Mouse (Mus musculus) cerebellum, adult 2 months (tissue): ENCODE measurements at regions not wholly inside any gene's neighbourhood (a gene's known extent, or its start where the extent isn't known, plus 50 kb on each side); places are given as distances from the start of the nearest gene placed in this dataset.

ENCODE experiments used
- DNase-seq, 2 experiments: peaks; one replicate each; pipeline ENCODE4 v3.0.0; 2021
- H3K27ac ChIP-seq: fragments of 200-500 bp; 2 replicates; pipeline ENCODE4 v1.5.1; 2012; ENCODE audit warnings: low read length, control low read depth, inconsistent platforms; ENCODE audit not compliant: insufficient read depth
- H3K27me3 ChIP-seq: fragments of 200-500 bp; 2 replicates; pipeline ENCODE4 v1.6.1; 2012; ENCODE audit warnings: inconsistent platforms, mild to moderate bottlenecking, low read length, moderate library complexity; ENCODE audit not compliant: control insufficient read depth, insufficient read depth
- H3K4me1 ChIP-seq: fragments of 200-500 bp; 2 replicates; pipeline ENCODE4 v1.6.1; 2011; ENCODE audit warnings: low read length; ENCODE audit not compliant: control insufficient read depth, insufficient read depth
- H3K4me3 ChIP-seq: fragments of 200-500 bp; replicated peaks from 2 replicates; pipeline ENCODE3; 2011; ENCODE audit warnings: mild to moderate bottlenecking, low read depth, low read length, control low read depth; ENCODE audit not compliant: insufficient read depth
- CTCF ChIP-seq: fragments of 200-500 bp; IDR thresholded peaks from 2 replicates; pipeline ENCODE4 v1.5.1; 2011; ENCODE audit warnings: low read depth, mild to moderate bottlenecking, control low read depth, low read length, moderate library complexity, borderline replicate concordance; ENCODE audit not compliant: insufficient read depth
- POLR2A ChIP-seq: fragments of 200-500 bp; IDR thresholded peaks from 2 replicates; pipeline ENCODE4 v1.6.1; 2011; ENCODE audit warnings: low read length, control low read depth, borderline replicate concordance; ENCODE audit not compliant: insufficient read depth
- WGBS: fragments of 180-500 bp; shearing (Covaris S2); methylation state at CpG from one replicate; pipeline ENCODE4 v1.1.7; 2018; 5-methylcytosine and 5-hydroxymethylcytosine counted together

DNA sequence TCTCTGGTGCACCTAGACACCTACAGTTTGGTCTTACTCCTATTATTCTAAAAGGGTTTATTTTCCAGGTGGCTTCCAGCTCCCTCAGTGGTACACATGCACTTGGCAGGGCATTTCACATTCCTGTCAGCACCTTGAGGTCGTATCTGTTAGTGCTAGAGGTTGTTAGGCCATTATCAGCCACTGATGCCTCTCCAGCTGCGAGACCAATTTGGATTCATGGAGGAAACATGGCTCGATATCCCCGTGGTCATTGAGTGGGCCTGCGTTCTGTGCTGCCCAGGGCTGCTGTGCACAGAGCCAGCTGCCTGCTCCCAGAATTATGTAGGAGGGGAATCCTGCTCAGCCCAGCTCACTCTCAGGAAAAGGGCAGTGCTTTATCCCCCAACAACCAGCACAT is 60.1 kb upstream of the Irx1 start:
- H3K4me1 ChIP-seq = no peaks in the 10 kb centered on the region
- H3K27ac ChIP-seq = no peak overlapping the region
- WGBS = 75% methylated on average over 5 of the region's 5 CpGs
- H3K27me3 ChIP-seq = peaks cover 2% of the 10 kb centered on the region; the same call in 1 of the 2 replicates
- no peak for TF ChIP-seq POLR2A
- DNase-seq = no peak
- no peak overlapping the region for H3K4me3 ChIP-seq

- no peak for DNase-seq
- Histone ChIP-seq H3K27ac (no peak overlapping the region), H3K4me3 (no peak overlapping the region), H3K27me3 (no peaks in the 10 kb centered on the region), H3K4me1 (no peaks in the 10 kb centered on the region)
- 90% methylated on average over 5 of the region's 5 CpGs for WGBS
- TF ChIP-seq POLR2A (no peak), CTCF (no peak)
Observed at GRCm38 (mm10) chr13:72043930-72044470, 80.5 kb upstream of the Irx1 start.

- H3K4me1 ChIP-seq = no peaks in the 10 kb centered on the region
- no peak overlapping the region for H3K27ac ChIP-seq
- no peak overlapping the region for H3K4me3 ChIP-seq
- TF ChIP-seq POLR2A = no peak
- no peak for TF ChIP-seq CTCF
- DNase-seq = no peak
- WGBS = 89% methylated on average over 3 of the region's 3 CpGs
- no peaks in the 10 kb centered on the region for H3K27me3 ChIP-seq
Observed at GRCm38 (mm10) chr13:72056469-72056868, 92.9 kb upstream of the Irx1 start.

DNA sequence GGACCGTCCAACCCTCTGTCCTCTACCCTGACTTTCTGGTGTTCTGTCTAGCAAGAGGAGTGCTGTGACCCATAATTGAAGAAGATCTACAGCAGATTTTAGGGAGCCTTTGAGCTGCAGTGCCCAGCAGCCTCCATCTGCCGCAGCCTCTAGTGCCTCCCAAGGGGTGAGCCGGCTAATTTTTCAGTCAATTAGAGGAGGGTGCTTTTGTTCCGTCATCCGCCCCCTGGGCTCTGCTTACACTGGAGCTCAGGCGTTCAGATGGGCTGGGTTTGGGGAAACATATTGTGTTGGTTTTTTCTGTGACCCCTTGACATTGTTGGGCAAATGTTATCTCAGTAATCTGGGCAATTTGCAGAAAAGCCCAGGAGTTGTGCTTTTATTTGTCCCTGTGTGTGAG is 98.1 kb upstream of the Irx1 start:
- Histone ChIP-seq H3K4me1 (no peaks in the 10 kb centered on the region), H3K27ac (no peak overlapping the region), H3K27me3 (no peaks in the 10 kb centered on the region), H3K4me3 (no peak overlapping the region)
- WGBS = 28% methylated on average over 6 of the region's 6 CpGs
- no peak for DNase-seq
- TF ChIP-seq CTCF (no peak), POLR2A (no peak)

GRCm38 (mm10) chr13:72063278-72063761 is 99.8 kb upstream of the Irx1 start:
- TF ChIP-seq CTCF = no peak
- TF ChIP-seq POLR2A = no peak
- Histone ChIP-seq H3K4me3 (no peak overlapping the region), H3K27me3 (no peaks in the 10 kb centered on the region), H3K27ac (no peak overlapping the region), H3K4me1 (no peaks in the 10 kb centered on the region)
- 35% methylated on average over 5 of the region's 5 CpGs for WGBS
- no peak for DNase-seq

GRCm38 (mm10) chr13:72096585-72096984 is 133.1 kb upstream of the Irx1 start:
- H3K4me1 ChIP-seq = no peaks in the 10 kb centered on the region
- H3K27ac ChIP-seq = no peak overlapping the region
- no peak overlapping the region for H3K4me3 ChIP-seq
- WGBS = 61% methylated on average over 4 of the region's 5 CpGs
- TF ChIP-seq POLR2A (no peak), CTCF (no peak)
- no peak for DNase-seq
- H3K27me3 ChIP-seq = no peaks in the 10 kb centered on the region

DNA sequence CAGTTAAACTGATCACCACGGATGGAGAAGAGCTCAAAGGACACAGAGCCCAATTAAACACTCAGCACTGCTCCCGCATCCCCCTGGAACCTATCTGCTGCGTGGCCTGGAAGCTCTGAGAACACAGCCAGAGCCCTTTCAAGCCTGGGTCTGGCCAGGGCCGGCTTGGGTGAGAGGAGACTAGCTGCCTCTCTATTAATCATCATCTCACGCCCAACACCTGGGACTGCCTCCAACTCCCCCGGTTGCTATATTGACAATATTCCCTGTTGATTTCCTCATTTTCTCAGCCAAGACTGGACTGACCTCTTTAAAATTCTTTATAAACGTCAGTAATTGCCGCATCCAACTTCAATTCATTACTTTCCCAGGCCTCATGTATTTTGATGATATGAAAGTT is 133.7 kb upstream of the Irx1 start:
- Histone ChIP-seq H3K4me1 (no peaks in the 10 kb centered on the region), H3K27me3 (no peaks in the 10 kb centered on the region), H3K4me3 (no peak overlapping the region), H3K27ac (no peak overlapping the region)
- 15% methylated on average over 8 of the region's 8 CpGs for WGBS
- TF ChIP-seq CTCF = no peak
- no peak for TF ChIP-seq POLR2A
- peak; percentile 7 to 28 for DNase-seq

DNA sequence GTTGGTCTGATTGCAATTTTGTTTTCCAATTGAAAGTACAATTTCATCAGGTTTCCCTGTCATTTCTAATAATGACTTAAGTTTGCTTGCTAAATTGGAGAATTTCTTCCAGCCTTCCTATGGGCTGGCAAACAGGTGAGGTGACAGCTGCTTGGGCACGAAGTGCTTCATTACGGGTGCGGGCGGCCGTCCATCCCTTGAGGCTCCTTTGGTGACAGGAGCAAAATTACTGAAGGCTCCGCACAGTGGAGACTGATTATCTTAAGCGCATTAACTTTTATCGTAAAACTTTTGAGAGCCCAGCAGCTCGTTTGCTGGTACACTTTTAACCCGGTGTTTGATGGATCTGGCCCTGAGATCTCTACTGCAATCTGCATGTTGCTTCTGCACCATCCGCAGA is 134.3 kb upstream of the Irx1 start:
- peak; percentile 6 to 10 for DNase-seq
- WGBS = 19% methylated on average over 11 of the region's 11 CpGs
- no peaks in the 10 kb centered on the region for H3K4me1 ChIP-seq
- no peak overlapping the region for H3K4me3 ChIP-seq
- TF ChIP-seq CTCF (no peak), POLR2A (no peak)
- no peak overlapping the region for H3K27ac ChIP-seq
- no peaks in the 10 kb centered on the region for H3K27me3 ChIP-seq

DNA sequence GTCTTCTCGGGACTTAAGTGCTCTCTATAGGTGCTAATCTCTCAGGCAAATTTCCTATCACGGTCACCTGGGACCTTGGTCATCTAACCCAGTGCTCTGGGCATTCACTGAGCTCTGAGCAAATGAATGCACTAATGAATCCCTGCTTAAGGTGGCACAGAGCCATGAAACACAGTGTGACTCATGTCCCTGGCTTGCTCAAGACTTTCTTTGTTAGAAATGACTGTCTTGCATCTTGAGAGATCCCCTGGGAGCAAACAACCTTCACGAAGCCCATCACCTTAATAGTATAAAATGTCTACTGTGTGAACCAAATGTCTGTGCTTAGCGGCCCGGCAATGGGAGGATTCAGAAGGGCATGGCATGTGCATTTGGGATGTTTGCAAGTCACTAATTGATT is 137.2 kb upstream of the Irx1 start:
- 35% methylated on average over 5 of the region's 5 CpGs for WGBS
- no peak overlapping the region for H3K27ac ChIP-seq
- no peak for DNase-seq

More for the DNA sequence above, 137.2 kb upstream of the Irx1 start:
- H3K4me3 ChIP-seq = no peak overlapping the region
- no peaks in the 10 kb centered on the region for H3K4me1 ChIP-seq
- no peak for TF ChIP-seq POLR2A
- TF ChIP-seq CTCF = no peak
- H3K27me3 ChIP-seq = no peaks in the 10 kb centered on the region
